Mouse (Mus musculus): ENCODE measurements around the gene Gm10717. TPM values are rescaled to one million over a fixed set of nuclear protein-coding genes. Genes with fewer than 3 reads are reported as not detected.
"Not testable (repeated sequence)": the region's sequence is repeated elsewhere in the genome, so short reads cannot be mapped to it uniquely, and the experiment has no call there.

The Gm10717 gene
- polyA plus RNA-seq, 1 experiment, result 213 TPM

GRCm38 (mm10) chr9:3017108-3017507 lies 8.1 kb upstream of the Gm10717 start, which contains the start of gene Gm10719:
TSS of gene Gm10719 (plus strand) at chr9:3017408.
- H3K4me3 ChIP-seq (replicated peaks; ENCODE audit: control insufficient read depth, low read depth, low read length); H3K27ac ChIP-seq (ENCODE audit: control insufficient read depth, insufficient read depth, low read depth, low read length, poor library complexity); H3K4me1 ChIP-seq (ENCODE audit: control insufficient read depth, insufficient read depth, low read length): not testable (repeated sequence)
- 50% methylated on average over 1 of the region's 9 CpGs for WGBS

DNA sequence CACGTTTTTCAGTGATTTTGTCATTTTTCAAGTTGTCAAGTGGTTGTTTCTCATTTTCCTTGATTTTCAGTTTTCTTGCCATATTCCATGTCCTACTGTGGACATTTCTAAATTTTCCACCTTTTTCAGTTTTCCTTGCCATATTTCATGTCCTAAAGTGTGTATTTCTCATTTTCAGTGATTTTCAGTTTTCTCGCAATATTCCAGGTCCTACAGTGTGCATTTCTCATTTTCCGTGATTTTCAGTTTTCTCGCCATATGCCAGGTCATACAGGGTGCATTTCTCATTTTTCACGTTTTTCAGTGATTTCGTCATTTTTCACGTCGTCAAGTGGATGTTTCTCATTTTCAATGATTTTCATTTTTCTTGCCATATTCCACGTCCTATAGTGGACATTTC lies 6.3 kb upstream of the Gm10717 start:
- not testable (repeated sequence) for H3K4me3 ChIP-seq (replicated peaks; ENCODE audit: control insufficient read depth, low read depth, low read length); H3K4me1 ChIP-seq (ENCODE audit: control insufficient read depth, insufficient read depth, low read length); H3K27ac ChIP-seq (ENCODE audit: control insufficient read depth, insufficient read depth, low read depth, low read length, poor library complexity)
- WGBS, result 63% methylated on average over 9 of the region's 9 CpGs

GRCm38 (mm10) chr9:3019835-3020727 lies 5.1 kb upstream of the Gm10717 start:
- H3K4me3 ChIP-seq (replicated peaks; ENCODE audit: control insufficient read depth, low read depth, low read length); H3K4me1 ChIP-seq (ENCODE audit: control insufficient read depth, insufficient read depth, low read length); H3K27ac ChIP-seq (ENCODE audit: control insufficient read depth, insufficient read depth, low read depth, low read length, poor library complexity): not testable (repeated sequence)
- 74% methylated on average over 17 of the region's 19 CpGs for WGBS

DNA sequence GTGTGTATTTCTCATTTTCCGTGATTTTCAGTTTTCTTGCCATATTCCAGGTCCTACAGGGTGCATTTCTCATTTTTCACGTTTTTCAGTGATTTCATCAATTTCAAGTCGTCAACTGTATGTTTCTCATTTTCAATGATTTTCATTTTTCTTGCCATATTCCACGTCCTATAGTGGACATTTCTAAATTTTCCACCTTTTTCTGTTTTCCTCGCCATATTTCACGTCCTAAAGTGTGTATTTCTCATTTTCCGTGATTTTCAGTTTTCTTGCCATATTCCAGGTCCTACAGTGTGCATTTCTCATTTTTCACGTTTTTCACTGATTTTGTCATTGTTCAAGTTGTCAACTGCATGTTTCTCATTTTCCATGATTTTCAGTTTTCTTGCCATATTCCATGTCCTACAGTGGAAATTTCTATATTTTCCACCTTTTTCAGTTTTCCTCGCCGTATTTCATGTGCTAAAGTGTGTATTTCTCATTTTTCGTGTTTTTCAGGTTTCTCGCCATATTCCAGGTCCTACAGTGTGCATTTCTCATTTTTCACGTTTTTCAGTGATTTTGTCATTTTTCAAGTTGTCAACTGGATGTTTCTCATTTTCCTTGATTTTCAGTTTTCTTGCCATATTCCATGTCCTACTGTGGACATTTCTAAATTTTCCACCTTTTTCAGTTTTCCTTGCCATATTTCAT lies 2.8 kb upstream of the Gm10717 start:
- H3K4me1 ChIP-seq (ENCODE audit: control insufficient read depth, insufficient read depth, low read length); H3K4me3 ChIP-seq (replicated peaks; ENCODE audit: control insufficient read depth, low read depth, low read length); H3K27ac ChIP-seq (ENCODE audit: control insufficient read depth, insufficient read depth, low read depth, low read length, poor library complexity): not testable (repeated sequence)
- WGBS, result 68% methylated on average over 11 of the region's 13 CpGs

DNA sequence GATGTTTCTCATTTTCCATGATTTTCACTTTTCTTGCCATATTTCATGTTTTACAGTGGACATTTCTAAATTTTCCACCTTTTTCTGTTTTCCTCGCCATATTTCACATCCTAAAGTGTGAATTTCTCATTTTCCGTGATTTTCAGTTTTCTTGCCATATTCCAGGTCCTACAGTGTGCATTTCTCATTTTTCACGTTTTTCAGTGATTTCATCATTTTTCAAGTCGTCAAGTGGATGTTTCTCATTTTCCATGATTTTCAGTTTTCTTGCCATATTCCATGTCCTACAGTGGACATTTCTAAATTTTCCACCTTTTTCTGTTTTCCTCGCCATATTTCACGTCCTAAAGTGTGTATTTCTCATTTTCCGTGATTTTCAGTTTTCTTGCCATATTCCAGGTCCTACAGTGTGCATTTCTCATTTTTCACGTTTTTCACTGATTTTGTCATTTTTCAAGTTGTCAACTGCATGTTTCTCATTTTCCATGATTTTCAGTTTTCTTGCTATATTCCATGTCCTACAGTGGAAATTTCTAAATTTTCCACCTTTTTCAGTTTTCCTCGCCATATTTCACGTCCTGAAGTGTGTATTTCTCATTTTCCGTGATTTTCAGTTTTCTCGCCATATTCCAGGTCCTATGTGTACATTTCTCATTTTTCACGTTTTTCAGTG lies 1.8 kb upstream of the Gm10717 start, which contains the start of gene Gm10718:
Gm10718 (plus strand) TSS at position 236 of the 673 bp plus-strand sequence.
- 69% methylated on average over 12 of the region's 13 CpGs for WGBS

DNA sequence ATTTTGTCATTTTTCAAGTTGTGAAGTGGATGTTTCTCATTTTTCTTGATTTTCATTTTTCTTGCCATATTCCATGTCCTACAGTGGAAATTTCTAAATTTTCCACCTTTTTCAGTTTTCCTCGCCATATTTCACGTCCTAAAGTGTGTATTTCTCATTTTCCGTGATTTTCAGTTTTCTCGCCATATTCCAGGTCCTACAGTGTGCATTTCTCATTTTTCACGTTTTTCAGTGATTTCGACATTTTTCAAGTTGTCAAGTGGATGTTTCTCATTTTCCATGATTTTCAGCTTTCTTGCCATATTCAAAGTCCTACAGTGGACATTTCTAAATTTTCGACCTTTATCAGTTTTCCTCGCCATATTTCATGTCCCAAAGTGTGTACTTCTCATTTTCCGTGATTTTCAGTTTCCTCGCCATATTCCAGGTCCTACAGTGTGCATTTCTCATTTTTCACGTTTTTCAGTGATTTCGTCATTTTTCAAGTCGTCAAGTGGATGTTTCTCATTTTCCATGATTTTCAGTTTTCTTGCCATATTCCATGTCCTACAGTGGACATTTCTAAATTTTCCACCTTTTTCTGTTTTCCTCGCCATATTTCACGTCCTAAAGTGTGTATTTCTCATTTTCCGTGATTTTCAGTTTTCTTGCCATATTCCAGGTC lies 1.1 kb upstream of the Gm10717 start:
- 73% methylated on average over 16 of the region's 16 CpGs for WGBS
- H3K4me3 ChIP-seq (replicated peaks; ENCODE audit: control insufficient read depth, low read depth, low read length); H3K4me1 ChIP-seq (ENCODE audit: control insufficient read depth, insufficient read depth, low read length); H3K27ac ChIP-seq (ENCODE audit: control insufficient read depth, insufficient read depth, low read depth, low read length, poor library complexity): not testable (repeated sequence)

More for the DNA sequence above, 1.8 kb upstream of the Gm10717 start, which contains the start of gene Gm10718:
- H3K4me3 ChIP-seq (replicated peaks; ENCODE audit: control insufficient read depth, low read depth, low read length); H3K27ac ChIP-seq (ENCODE audit: control insufficient read depth, insufficient read depth, low read depth, low read length, poor library complexity); H3K4me1 ChIP-seq (ENCODE audit: control insufficient read depth, insufficient read depth, low read length): not testable (repeated sequence)

DNA sequence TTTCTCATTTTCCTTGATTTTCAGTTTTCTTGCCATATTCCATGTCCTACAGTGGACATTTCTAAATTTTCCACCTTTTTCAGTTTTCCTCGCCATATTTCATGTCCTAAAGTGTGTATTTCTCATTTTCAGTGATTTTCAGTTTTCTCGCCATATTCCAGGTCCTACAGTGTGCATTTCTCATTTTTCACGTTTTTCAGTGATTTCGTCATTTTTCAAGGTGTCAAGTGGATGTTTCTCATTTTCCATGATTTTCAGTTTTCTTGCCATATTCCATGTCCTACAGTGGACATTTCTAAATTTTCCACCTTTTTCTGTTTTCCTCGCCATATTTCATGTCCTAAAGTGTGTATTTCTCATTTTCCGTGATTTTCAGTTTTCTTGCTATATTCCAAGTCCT lies 436 bp downstream of the Gm10717 start:
- H3K4me3 ChIP-seq (replicated peaks; ENCODE audit: control insufficient read depth, low read depth, low read length); H3K27ac ChIP-seq (ENCODE audit: control insufficient read depth, insufficient read depth, low read depth, low read length, poor library complexity); H3K4me1 ChIP-seq (ENCODE audit: control insufficient read depth, insufficient read depth, low read length): not testable (repeated sequence)
- 69% methylated on average over 5 of the region's 6 CpGs for WGBS

DNA sequence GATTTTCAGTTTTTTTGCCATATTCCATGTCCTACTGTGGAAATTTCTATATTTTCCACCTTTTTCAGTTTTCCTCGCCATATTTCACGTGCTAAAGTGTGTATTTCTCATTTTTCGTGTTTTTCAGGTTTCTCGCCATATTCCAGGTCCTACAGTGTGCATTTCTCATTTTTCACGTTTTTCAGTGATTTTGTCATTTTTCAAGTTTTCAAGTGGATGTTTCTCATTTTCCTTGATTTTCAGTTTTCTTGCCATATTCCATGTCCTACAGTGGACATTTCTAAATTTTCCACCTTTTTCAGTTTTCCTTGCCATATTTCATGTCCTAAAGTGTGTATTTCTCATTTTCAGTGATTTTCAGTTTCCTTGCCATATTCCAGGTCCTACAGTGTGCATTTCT lies 919 bp downstream of the Gm10717 start:
- not testable (repeated sequence) for H3K27ac ChIP-seq (ENCODE audit: control insufficient read depth, insufficient read depth, low read depth, low read length, poor library complexity); H3K4me1 ChIP-seq (ENCODE audit: control insufficient read depth, insufficient read depth, low read length); H3K4me3 ChIP-seq (replicated peaks; ENCODE audit: control insufficient read depth, low read depth, low read length)
- 71% methylated on average over 5 of the region's 5 CpGs for WGBS

DNA sequence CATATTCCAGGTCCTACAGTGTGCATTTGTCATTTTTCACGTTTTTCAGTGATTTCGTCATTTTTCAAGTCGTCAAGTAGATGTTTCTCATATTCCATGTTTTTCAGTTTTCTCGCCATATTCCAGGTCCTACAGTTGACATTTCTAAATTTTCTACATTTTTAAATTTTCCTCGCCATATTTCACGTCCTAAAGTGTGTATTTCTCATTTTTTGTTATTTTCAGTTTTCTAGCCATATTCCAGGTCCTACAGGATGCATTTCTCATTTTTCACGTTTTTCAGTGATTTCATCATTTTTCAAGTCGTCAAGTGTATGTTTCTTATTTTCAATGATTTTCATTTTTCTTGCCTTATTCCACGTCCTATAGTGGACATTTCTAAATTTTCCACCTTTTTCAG lies 1.5 kb downstream of the Gm10717 start:
- WGBS, result 63% methylated on average over 9 of the region's 9 CpGs
- not testable (repeated sequence) for H3K4me3 ChIP-seq (replicated peaks; ENCODE audit: control insufficient read depth, low read depth, low read length); H3K4me1 ChIP-seq (ENCODE audit: control insufficient read depth, insufficient read depth, low read length); H3K27ac ChIP-seq (ENCODE audit: control insufficient read depth, insufficient read depth, low read depth, low read length, poor library complexity)

DNA sequence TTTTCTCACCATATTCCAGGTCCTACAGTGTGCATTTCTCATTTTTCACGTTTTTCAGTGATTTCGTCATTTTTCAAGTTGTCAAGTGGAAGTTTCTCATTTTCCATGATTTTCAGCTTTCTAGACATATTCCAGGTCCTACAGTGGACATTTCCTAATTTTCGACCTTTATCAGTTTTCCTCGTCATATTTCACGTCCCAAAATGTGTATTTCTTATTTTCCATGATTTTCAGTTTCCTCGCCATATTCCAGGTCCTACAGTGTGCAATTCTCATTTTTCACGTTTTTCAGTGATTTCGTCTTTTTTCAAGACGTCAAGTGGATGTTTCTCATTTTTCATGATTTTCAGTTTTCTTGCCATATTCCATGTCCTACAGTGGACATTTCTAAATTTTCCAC lies 2.0 kb downstream of the Gm10717 start:
- not testable (repeated sequence) for H3K27ac ChIP-seq (ENCODE audit: control insufficient read depth, insufficient read depth, low read depth, low read length, poor library complexity); H3K4me1 ChIP-seq (ENCODE audit: control insufficient read depth, insufficient read depth, low read length)
- 64% methylated on average over 9 of the region's 9 CpGs for WGBS

DNA sequence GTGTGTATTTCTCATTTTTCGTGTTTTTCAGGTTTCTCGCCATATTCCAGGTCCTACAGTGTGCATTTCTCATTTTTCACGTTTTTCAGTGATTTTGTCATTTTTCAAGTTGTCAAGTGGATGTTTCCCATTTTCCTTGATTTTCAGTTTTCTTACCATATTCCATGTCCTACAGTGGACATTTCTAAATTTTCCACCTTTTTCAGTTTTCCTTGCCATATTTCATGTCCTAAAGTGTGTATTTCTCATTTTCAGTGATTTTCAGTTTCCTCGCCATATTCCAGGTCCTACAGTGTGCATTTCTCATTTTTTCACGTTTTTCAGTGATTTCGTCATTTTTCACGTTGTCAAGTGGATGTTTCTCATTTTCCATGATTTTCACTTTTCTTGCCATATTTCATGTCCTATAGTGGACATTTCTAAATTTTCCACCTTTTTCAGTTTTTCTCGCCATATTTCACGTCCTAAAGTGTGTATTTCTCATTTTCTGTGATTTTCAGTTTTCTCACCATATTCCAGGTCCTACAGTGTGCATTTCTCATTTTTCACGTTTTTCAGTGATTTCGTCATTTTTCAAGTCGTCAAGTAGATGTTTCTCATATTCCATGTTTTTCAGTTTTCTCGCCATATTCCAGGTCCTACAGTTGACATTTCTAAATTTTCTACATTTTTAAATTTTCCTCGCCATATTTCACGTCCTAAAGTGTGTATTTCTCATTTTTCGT lies 4.2 kb downstream of the Gm10717 start:
- 59% methylated on average over 14 of the region's 16 CpGs for WGBS
- not testable (repeated sequence) for H3K4me1 ChIP-seq (ENCODE audit: control insufficient read depth, insufficient read depth, low read length)

More for the DNA sequence above, 2.0 kb downstream of the Gm10717 start:
- H3K4me3 ChIP-seq (replicated peaks; ENCODE audit: control insufficient read depth, low read depth, low read length), result not testable (repeated sequence)

GRCm38 (mm10) chr9:3030677-3031318 lies 5.6 kb downstream of the Gm10717 start:
- not testable (repeated sequence) for H3K27ac ChIP-seq (ENCODE audit: control insufficient read depth, insufficient read depth, low read depth, low read length, poor library complexity); H3K4me1 ChIP-seq (ENCODE audit: control insufficient read depth, insufficient read depth, low read length); H3K4me3 ChIP-seq (replicated peaks; ENCODE audit: control insufficient read depth, low read depth, low read length)
- WGBS, result 59% methylated on average over 2 of the region's 10 CpGs

More for the DNA sequence above, 4.2 kb downstream of the Gm10717 start:
- H3K27ac ChIP-seq (ENCODE audit: control insufficient read depth, insufficient read depth, low read depth, low read length, poor library complexity); H3K4me3 ChIP-seq (replicated peaks; ENCODE audit: control insufficient read depth, low read depth, low read length): not testable (repeated sequence)

Measured in bone marrow, adult 2 months (tissue).